Mouse (Mus musculus) liver, postnatal 0 days (tissue): ENCODE results near the gene Tsnaxip1. TPM values are rescaled to one million over a fixed set of nuclear protein-coding genes. Genes with fewer than 3 reads are reported as not detected.
"Not testable (repeated sequence)": the region's sequence is repeated elsewhere in the genome, so short reads cannot be mapped to it uniquely, and the experiment has no call there.

Experiments
- ATAC-seq: fragments of 200-750 bp; cut with Nextera tagmentation; 2 replicates; pipeline ENCODE4 v1.8.0; 2017; ENCODE audit warnings: mild to moderate bottlenecking, moderate library complexity
- DNase-seq: peaks from one replicate; pipeline ENCODE4 v3.0.0-alpha.2; 2016
- H3K27ac ChIP-seq: fragments of 300-500 bp; sonication (generic); 2 replicates; pipeline ENCODE4 v1.5.1; 2014; ENCODE audit warnings: antibody characterized with exemption, moderate library complexity, mild to moderate bottlenecking, low read depth
- H3K27me3 ChIP-seq: fragments of 300-500 bp; sonication (generic); 2 replicates; pipeline ENCODE4 v1.6.1; 2014; ENCODE audit warnings: low read length, control low read depth, mixed read lengths; ENCODE audit not compliant: insufficient read depth
- H3K36me3 ChIP-seq: fragments of 300-500 bp; sonication (generic); replicated peaks from 2 replicates; pipeline ENCODE4 v1.6.1; 2014; ENCODE audit warnings: mild to moderate bottlenecking, control low read depth, low read length, moderate library complexity, mixed read lengths; ENCODE audit not compliant: insufficient read depth
- H3K4me1 ChIP-seq: fragments of 300-500 bp; sonication (generic); 2 replicates; pipeline ENCODE4 v1.6.1; 2014; ENCODE audit warnings: antibody characterized with exemption, mild to moderate bottlenecking, control low read depth; ENCODE audit not compliant: insufficient read depth
- H3K4me2 ChIP-seq: fragments of 300-500 bp; sonication (generic); 2 replicates; pipeline ENCODE4 v1.6.1; 2014; ENCODE audit warnings: low read depth, mild to moderate bottlenecking, low read length, moderate library complexity, mixed read lengths
- H3K4me3 ChIP-seq: fragments of 300-500 bp; sonication (generic); 2 replicates; pipeline ENCODE4 v1.5.1; 2014; ENCODE audit warnings: low read depth, low read length
- H3K9ac ChIP-seq: fragments of 300-500 bp; sonication (generic); replicated peaks from 2 replicates; pipeline ENCODE4 v1.6.1; 2014; ENCODE audit warnings: mild to moderate bottlenecking, moderate library complexity
- H3K9me3 ChIP-seq: fragments of 300-500 bp; sonication (generic); 2 replicates; pipeline ENCODE4 v1.6.1; 2016; ENCODE audit warnings: mild to moderate bottlenecking, control low read depth, low read length, mixed read lengths
- CTCF ChIP-seq: sonication (generic); IDR thresholded peaks from 2 replicates; pipeline ENCODE4 v1.5.1; 2016; ENCODE audit warnings: antibody characterized with exemption, low read depth
- EP300 ChIP-seq: IDR thresholded peaks from 2 replicates; pipeline ENCODE4 v1.6.1; 2016; ENCODE audit warnings: antibody characterized with exemption, low read depth, mild to moderate bottlenecking
- WGBS: fragments of 180-500 bp; shearing (Covaris S2); extraction: QIAGEN DNeasy Blood & Tissue Kit; methylation state at CpG from one replicate; pipeline ENCODE4 v1.1.7; 2014; ENCODE audit not compliant: insufficient replicate concordance; 5-methylcytosine and 5-hydroxymethylcytosine counted together
- polyA plus RNA-seq: library from polyadenylated mRNA; unstranded; fragments of >200 nt; fragmentation: Nextera tagmentation; extraction: Ambion mirVana; gene quantifications from 2 replicates; pipeline ENCODE4 v1.2.1, GENCODE M21; 2015

Gene Tsnaxip1
- polyA plus RNA-seq, 1 experiment from 2014 or later = not detected

GRCm38 (mm10) chr8:105825506-105825905 is 2.0 kb upstream of the Tsnaxip1 start:
- Histone ChIP-seq H3K27ac (peak overlapping the region; percentile 97), H3K9ac (peak overlapping the region; percentile 97)
- DNase-seq = no peak

GRCm38 (mm10) chr8:105826379-105826778 is 1.2 kb upstream of the Tsnaxip1 start:
- peak overlapping the region; percentile 80 for H3K4me2 ChIP-seq
- peak overlapping the region; percentile 97 for H3K27ac ChIP-seq
- peaks cover 19% of the 10 kb centered on the region for H3K4me1 ChIP-seq
- H3K36me3 ChIP-seq = peaks cover 36% of the 10 kb centered on the region
- DNase-seq (peak; percentile 45), ATAC-seq (no peak)
- H3K27me3 ChIP-seq = no peaks in the 10 kb centered on the region
- H3K9me3 ChIP-seq = no peaks in the 10 kb centered on the region
- TF ChIP-seq CTCF = no peak
- TF ChIP-seq EP300 = no peak
- peak overlapping the region; percentile 98 for H3K4me3 ChIP-seq
- 2% methylated on average over 4 of the region's 4 CpGs for WGBS
- peak overlapping the region; percentile 97 for H3K9ac ChIP-seq

More at GRCm38 (mm10) chr8:105825506-105825905, 2.0 kb upstream of the Tsnaxip1 start:
- WGBS = 59% methylated on average over 4 of the region's 4 CpGs
- Histone ChIP-seq H3K4me2 (peak overlapping the region; percentile 80), H3K4me1 (peaks cover 25% of the 10 kb centered on the region), H3K4me3 (peak overlapping the region; percentile 98), H3K27me3 (no peaks in the 10 kb centered on the region), H3K36me3 (peaks cover 45% of the 10 kb centered on the region), H3K9me3 (no peaks in the 10 kb centered on the region)
- ATAC-seq = no peak
- TF ChIP-seq CTCF (no peak), EP300 (no peak)

DNA sequence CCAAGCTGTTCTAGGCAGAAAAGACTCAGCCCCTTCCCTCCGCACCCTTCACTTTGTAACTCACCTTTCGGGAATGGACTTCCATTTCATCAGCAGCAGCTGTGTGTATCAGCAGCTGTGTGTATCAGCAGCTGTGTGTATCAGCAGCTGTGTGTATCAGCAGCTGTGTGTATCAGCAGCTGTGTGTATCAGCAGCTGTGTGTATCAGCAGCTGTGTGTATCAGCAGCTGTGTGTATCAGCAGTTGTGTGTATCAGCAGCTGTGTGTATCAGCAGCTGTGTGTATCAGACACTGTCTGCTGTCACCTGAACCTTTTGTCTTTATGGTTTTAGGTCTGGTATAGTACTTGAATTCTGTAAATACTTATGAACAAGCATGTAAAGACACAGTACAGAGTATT is 6.2 kb downstream of the Tsnaxip1 start:
- 55% methylated on average over 2 of the region's 2 CpGs for WGBS
- H3K36me3 ChIP-seq, H3K9me3 ChIP-seq, H3K27me3 ChIP-seq, H3K4me1 ChIP-seq, DNase-seq, ATAC-seq: not testable (repeated sequence)
- Histone ChIP-seq H3K4me2 (peak overlapping the region; percentile 56), H3K27ac (peak overlapping the region; percentile 68), H3K9ac (peak overlapping the region; percentile 36), H3K4me3 (peak overlapping the region; percentile 29)
- TF ChIP-seq EP300 = peak; percentile 95

DNA sequence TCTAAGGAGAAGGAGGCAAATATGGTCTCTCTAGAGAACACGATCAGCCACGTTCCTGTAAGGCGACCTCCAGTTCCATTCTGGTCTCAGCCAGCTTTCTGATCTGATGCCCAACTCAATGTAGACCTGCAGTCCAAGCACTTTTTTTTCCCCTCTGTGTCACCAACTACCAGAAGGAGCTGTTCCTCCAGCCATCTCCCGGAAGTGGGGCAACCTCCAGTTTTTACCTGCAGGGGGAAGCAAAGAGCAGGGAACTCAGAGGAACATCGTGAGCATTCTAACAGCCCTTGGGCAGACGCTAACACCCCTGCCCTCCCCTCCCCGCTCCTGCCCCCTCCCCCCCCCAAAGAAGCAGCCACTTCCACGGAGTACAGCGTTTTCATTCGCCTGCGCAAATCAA is 7.8 kb downstream of the Tsnaxip1 start:
- Histone ChIP-seq H3K36me3 (no peaks in the 10 kb centered on the region), H3K4me1 (peaks cover 6% of the 10 kb centered on the region), H3K27ac (0 out of 2 replicates have a peak overlapping the region, but pooled peaks have one; percentile 24), H3K4me2 (peak overlapping the region; percentile 37), H3K9me3 (no peaks in the 10 kb centered on the region), H3K27me3 (no peaks in the 10 kb centered on the region), H3K4me3 (no peak overlapping the region), H3K9ac (no peak overlapping the region)
- TF ChIP-seq CTCF (peak; percentile 89), EP300 (no peak)
- 25% methylated on average over 11 of the region's 11 CpGs for WGBS
- DNase-seq (peak; percentile 87), ATAC-seq (peak; percentile 66)

GRCm38 (mm10) chr8:105836991-105837390 is 9.5 kb downstream of the Tsnaxip1 start:
- Histone ChIP-seq H3K27me3 (no peaks in the 10 kb centered on the region), H3K27ac (no peak overlapping the region), H3K4me2 (no peak overlapping the region), H3K4me1 (peaks cover 6% of the 10 kb centered on the region), H3K9ac (no peak overlapping the region), H3K4me3 (no peak overlapping the region), H3K36me3 (no peaks in the 10 kb centered on the region), H3K9me3 (no peaks in the 10 kb centered on the region)
- WGBS = 78% methylated on average over 6 of the region's 6 CpGs
- TF ChIP-seq EP300 (no peak), CTCF (no peak)
- no peak for ATAC-seq
- no peak for DNase-seq

- no peaks in the 10 kb centered on the region for H3K9me3 ChIP-seq
- ATAC-seq (no peak), DNase-seq (no peak)
- H3K4me2 ChIP-seq = no peak overlapping the region
- H3K27me3 ChIP-seq = no peaks in the 10 kb centered on the region
- peaks cover 6% of the 10 kb centered on the region for H3K4me1 ChIP-seq
- no peak overlapping the region for H3K27ac ChIP-seq
- peaks cover 8% of the 10 kb centered on the region for H3K36me3 ChIP-seq
- H3K9ac ChIP-seq = no peak overlapping the region
- no peak overlapping the region for H3K4me3 ChIP-seq
- 81% methylated on average over 5 of the region's 5 CpGs for WGBS
- no peak for TF ChIP-seq EP300
Measured at GRCm38 (mm10) chr8:105839209-105839608, 11.7 kb downstream of the Tsnaxip1 start.

DNA sequence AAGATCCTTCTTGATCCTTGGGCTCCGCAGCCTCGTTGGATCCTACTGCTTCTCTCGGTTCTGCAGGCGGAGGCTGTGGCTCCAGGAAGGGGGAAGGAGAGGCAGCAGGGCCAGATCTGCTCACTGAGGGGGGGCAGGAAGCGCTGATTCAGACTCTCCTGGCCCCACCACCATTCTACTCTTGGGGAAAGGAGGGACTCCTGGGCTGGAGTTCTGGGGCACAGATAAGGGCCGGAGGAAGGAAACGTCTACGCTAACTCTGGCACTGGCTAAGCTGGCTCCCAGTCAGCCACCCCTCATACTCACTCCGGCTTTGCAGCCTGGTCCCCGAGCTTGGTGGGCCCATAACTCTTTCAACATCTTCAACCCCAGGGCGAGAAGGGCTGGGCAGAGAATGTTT is 19.1 kb downstream of the Tsnaxip1 start:
- Histone ChIP-seq H3K4me1 (peaks cover 7% of the 10 kb centered on the region), H3K9ac (no peak overlapping the region), H3K9me3 (no peaks in the 10 kb centered on the region), H3K4me3 (no peak overlapping the region), H3K4me2 (no peak overlapping the region), H3K27me3 (no peaks in the 10 kb centered on the region), H3K36me3 (peaks cover 49% of the 10 kb centered on the region), H3K27ac (no peak overlapping the region)
- TF ChIP-seq CTCF = no peak
- TF ChIP-seq EP300 = no peak
- DNase-seq (no peak), ATAC-seq (no peak; the same call in 1 of the 2 replicates)
- 56% methylated on average over 11 of the region's 11 CpGs for WGBS
